Mouse (Mus musculus): Measurements from ENCODE around the gene B3gnt2.

Gene B3gnt2

GRCm38 (mm10) chr11:22860335-22861227, at the start of gene B3gnt2:
Gene B3gnt2, minus strand, starts transcription at chr11:22860961.
- DNase-seq: no peak

GRCm38 (mm10) chr11:22906453-22906865, 45.7 kb upstream of the B3gnt2 start:
- no peak for DNase-seq

GRCm38 (mm10) chr11:22902923-22903322, 42.2 kb upstream of the B3gnt2 start:
- no peak for DNase-seq

GRCm38 (mm10) chr11:22900041-22900440, 39.3 kb upstream of the B3gnt2 start:
- no peak for DNase-seq

- DNase-seq: no peak
These were observed 36.9 kb upstream of the B3gnt2 start for GRCm38 (mm10) chr11:22897642-22898041.

- DNase-seq: no peak
These were observed 36.4 kb upstream of the B3gnt2 start for GRCm38 (mm10) chr11:22897127-22897526.

GRCm38 (mm10) chr11:22893075-22893474, 32.3 kb upstream of the B3gnt2 start:
- DNase-seq: no peak

GRCm38 (mm10) chr11:22892466-22892865, 31.7 kb upstream of the B3gnt2 start:
- DNase-seq: no peak

- no peak for DNase-seq
These were observed 31.1 kb upstream of the B3gnt2 start for GRCm38 (mm10) chr11:22891876-22892275.

GRCm38 (mm10) chr11:22891242-22891641, 30.5 kb upstream of the B3gnt2 start:
- DNase-seq: no peak

GRCm38 (mm10) chr11:22889224-22889623, 28.5 kb upstream of the B3gnt2 start:
- DNase-seq: no peak

GRCm38 (mm10) chr11:22886991-22887390, 26.2 kb upstream of the B3gnt2 start:
- no peak for DNase-seq

- DNase-seq: no peak
These were observed 24.6 kb upstream of the B3gnt2 start for GRCm38 (mm10) chr11:22885350-22885749.

GRCm38 (mm10) chr11:22883676-22884075, 22.9 kb upstream of the B3gnt2 start:
- DNase-seq: no peak

- DNase-seq: no peak
These were observed 22.2 kb upstream of the B3gnt2 start for GRCm38 (mm10) chr11:22882926-22883325.

- DNase-seq: no peak
These were observed 19.8 kb upstream of the B3gnt2 start for GRCm38 (mm10) chr11:22880383-22881172.

- DNase-seq: no peak
These were observed 18.9 kb upstream of the B3gnt2 start for GRCm38 (mm10) chr11:22879645-22880044.

GRCm38 (mm10) chr11:22876680-22877330, 16.0 kb upstream of the B3gnt2 start:
- DNase-seq: no peak

GRCm38 (mm10) chr11:22875279-22875678, 14.5 kb upstream of the B3gnt2 start:
- no peak for DNase-seq

- no peak for DNase-seq
These were observed 14.0 kb upstream of the B3gnt2 start for GRCm38 (mm10) chr11:22874747-22875146.

- DNase-seq: peak; percentile 15
These were observed 12.6 kb upstream of the B3gnt2 start for GRCm38 (mm10) chr11:22873383-22873782.

GRCm38 (mm10) chr11:22872307-22872680, 11.5 kb upstream of the B3gnt2 start:
- no peak for DNase-seq

GRCm38 (mm10) chr11:22871628-22872306, 11.0 kb upstream of the B3gnt2 start:
- no peak for DNase-seq

Data from cerebellum, adult 8-10 months (tissue).